Mouse (Mus musculus): Measurements from ENCODE around the gene Bub1b.

- no peak for TF ChIP-seq CTCF (IDR thresholded peaks at IDR 0.05)
- no peak for TF ChIP-seq EP300 (IDR thresholded peaks at IDR 0.05)
Measured at GRCm38 (mm10) chr2:118597673-118598568, at the start of gene Bub1b.

All from lung, postnatal 0 days (tissue).